Mouse (Mus musculus) lung, postnatal 0 days (tissue): ENCODE measurements around the gene Glrp1.

Experiments used
- CTCF ChIP-seq: IDR thresholded peaks from 2 replicates; pipeline ENCODE4 v1.5.1; 2016; ENCODE audit warnings: antibody characterized with exemption, mild to moderate bottlenecking
- EP300 ChIP-seq: IDR thresholded peaks from 2 replicates; pipeline ENCODE4 v1.6.1; 2016; ENCODE audit warnings: antibody characterized with exemption, mild to moderate bottlenecking, control low read depth

DNA sequence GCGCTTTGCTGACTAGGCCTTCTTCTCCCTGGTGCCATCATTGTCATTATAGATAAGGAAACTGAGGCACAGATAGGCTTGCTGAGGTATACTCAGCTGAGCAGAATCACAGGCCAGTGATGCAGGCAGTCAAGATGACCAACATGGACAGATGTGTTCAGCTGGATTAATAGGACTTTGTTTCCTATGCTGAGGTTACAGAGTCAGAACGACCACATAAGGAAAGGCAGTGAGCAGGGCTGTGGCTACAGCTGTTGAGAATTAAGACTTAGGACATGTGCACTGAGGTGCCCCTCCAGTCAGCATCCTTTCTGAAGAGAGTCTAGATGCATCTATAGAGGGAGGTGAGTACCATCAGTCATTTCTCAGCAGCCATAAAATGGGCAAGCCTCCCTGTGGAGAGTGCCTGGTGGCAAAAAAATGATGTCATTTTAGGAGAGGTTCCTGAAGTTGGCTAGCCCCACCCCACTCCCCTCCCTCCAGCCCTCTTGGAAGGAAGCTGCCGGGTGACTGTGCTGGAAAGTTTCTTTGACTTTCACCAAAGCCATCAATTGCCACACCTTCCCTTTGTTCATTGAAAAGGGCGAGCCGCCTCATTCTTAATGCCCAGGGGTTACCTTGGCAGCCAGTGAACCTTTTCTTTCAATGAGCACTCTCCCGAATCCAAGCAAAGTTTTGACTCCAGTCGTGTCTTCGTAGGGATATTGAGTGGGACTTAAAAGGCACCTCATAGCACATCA lies 43.4 kb downstream of the Glrp1 start:
- TF ChIP-seq EP300 (no peak), CTCF (no peak)
